Mouse (Mus musculus) intestine, embryonic 16.5 days (tissue): ENCODE measurements around the gene Fbn1. TPM values are rescaled to one million over a fixed set of nuclear protein-coding genes. Genes with fewer than 3 reads are reported as not detected.

ENCODE experiments used
- ATAC-seq: fragments of 200-750 bp; cut with Nextera tagmentation; 2 replicates; pipeline ENCODE4 v1.8.0; 2017; ENCODE audit warnings: moderate TSS enrichment, moderate library complexity
- H3K27ac ChIP-seq: fragments of 300-500 bp; sonication (generic); 2 replicates; pipeline ENCODE4 v1.5.1; 2014; ENCODE audit warnings: mild to moderate bottlenecking, low read length
- H3K27me3 ChIP-seq: fragments of 300-500 bp; sonication (generic); replicated peaks from 2 replicates; pipeline ENCODE4 v1.6.1; 2014; ENCODE audit warnings: low read length, control low read depth, mixed read lengths; ENCODE audit not compliant: control insufficient read depth, insufficient read depth
- H3K36me3 ChIP-seq: fragments of 300-500 bp; sonication (generic); 2 replicates; pipeline ENCODE4 v1.6.1; 2014; ENCODE audit warnings: low read length, control low read depth; ENCODE audit not compliant: control insufficient read depth, insufficient read depth
- H3K4me1 ChIP-seq: fragments of 300-500 bp; sonication (generic); 2 replicates; pipeline ENCODE4 v1.6.1; 2014; ENCODE audit warnings: low read length, control low read depth, mixed read lengths; ENCODE audit not compliant: control insufficient read depth, insufficient read depth
- H3K4me2 ChIP-seq: fragments of 300-500 bp; sonication (generic); 2 replicates; pipeline ENCODE4 v1.6.1; 2014; ENCODE audit warnings: low read depth, low read length, control low read depth
- H3K4me3 ChIP-seq: fragments of 300-500 bp; sonication (generic); 2 replicates; pipeline ENCODE4 v1.5.1; 2014; ENCODE audit warnings: mild to moderate bottlenecking, low read length
- H3K9ac ChIP-seq: fragments of 300-500 bp; sonication (generic); 2 replicates; pipeline ENCODE4 v1.6.1; 2014; ENCODE audit warnings: low read depth, low read length
- H3K9me3 ChIP-seq: fragments of 300-500 bp; sonication (generic); 2 replicates; pipeline ENCODE4 v1.6.1; 2016; ENCODE audit warnings: low read length, control low read depth; ENCODE audit not compliant: control insufficient read depth
- WGBS: fragments of 180-500 bp; shearing (Covaris S2); extraction: QIAGEN DNeasy Blood & Tissue Kit; methylation state at CpG from one replicate; pipeline ENCODE4 v1.1.7; 2014; 5-methylcytosine and 5-hydroxymethylcytosine counted together
- polyA plus RNA-seq: library from polyadenylated mRNA; unstranded; fragments of >200 nt; fragmentation: Nextera tagmentation; extraction: Ambion mirVana; gene quantifications from 2 replicates; pipeline ENCODE4 v1.2.1, GENCODE M21; 2015

Gene Fbn1
- polyA plus RNA-seq, 1 experiment from 2014 or later, result 12.6 TPM

DNA sequence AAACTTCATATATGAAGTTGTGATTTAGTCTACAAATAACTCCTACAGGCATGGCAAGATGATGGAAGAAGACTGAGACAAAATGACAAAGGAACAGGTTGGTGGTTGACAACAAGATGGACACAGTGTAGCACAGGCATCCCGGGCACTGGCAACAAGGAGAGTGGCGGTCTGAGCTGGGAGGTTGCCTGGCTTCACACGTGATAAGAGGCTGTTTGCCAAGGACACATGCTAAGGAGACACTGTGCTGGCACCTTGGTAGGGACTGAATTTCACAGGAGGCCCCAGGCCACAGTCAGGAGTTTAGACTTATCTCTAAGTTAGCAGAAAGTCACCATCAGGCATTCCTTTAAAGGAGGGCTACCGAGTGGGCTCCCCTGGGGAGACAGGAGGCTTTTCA is 88.1 kb downstream of the Fbn1 start:
- H3K36me3 ChIP-seq, result no peaks in the 10 kb centered on the region
- H3K27ac ChIP-seq, result peak overlapping the region; percentile 30; the same call in 1 of the 2 replicates
- WGBS, result 76% methylated on average over 4 of the region's 4 CpGs

GRCm38 (mm10) chr2:125418546-125418945 is 89.2 kb downstream of the Fbn1 start:
- H3K4me3 ChIP-seq, result no peak overlapping the region
- no peak for ATAC-seq
- H3K36me3 ChIP-seq, result no peaks in the 10 kb centered on the region
- H3K9ac ChIP-seq, result no peak overlapping the region
- no peak overlapping the region for H3K4me2 ChIP-seq
- peaks cover 2% of the 10 kb centered on the region; the same call in 1 of the 2 replicates for H3K4me1 ChIP-seq
- H3K9me3 ChIP-seq, result no peaks in the 10 kb centered on the region
- H3K27ac ChIP-seq, result no peak overlapping the region
- no peaks in the 10 kb centered on the region for H3K27me3 ChIP-seq
- WGBS, result 79% methylated on average over 4 of the region's 4 CpGs

More for the DNA sequence above, 88.1 kb downstream of the Fbn1 start:
- H3K4me3 ChIP-seq, result no peak overlapping the region
- no peaks in the 10 kb centered on the region for H3K9me3 ChIP-seq
- ATAC-seq, result no peak
- H3K4me2 ChIP-seq, result no peak overlapping the region
- no peaks in the 10 kb centered on the region for H3K27me3 ChIP-seq
- H3K9ac ChIP-seq, result no peak overlapping the region
- peaks cover 2% of the 10 kb centered on the region; the same call in 1 of the 2 replicates for H3K4me1 ChIP-seq

- H3K9me3 ChIP-seq, result no peaks in the 10 kb centered on the region
- H3K36me3 ChIP-seq, result no peaks in the 10 kb centered on the region
- WGBS, result 85% methylated on average over 10 of the region's 10 CpGs
- H3K4me3 ChIP-seq, result no peak overlapping the region
- H3K4me2 ChIP-seq, result no peak overlapping the region
- H3K4me1 ChIP-seq, result peaks cover 2% of the 10 kb centered on the region; the same call in 1 of the 2 replicates
- ATAC-seq, result no peak
- H3K27me3 ChIP-seq, result no peaks in the 10 kb centered on the region
- H3K9ac ChIP-seq, result no peak overlapping the region
- H3K27ac ChIP-seq, result no peak overlapping the region
Observed at GRCm38 (mm10) chr2:125416541-125417245, 91.1 kb downstream of the Fbn1 start.

GRCm38 (mm10) chr2:125412351-125412750 is 95.4 kb downstream of the Fbn1 start:
- no peak for ATAC-seq

GRCm38 (mm10) chr2:125411777-125412176 is 96.0 kb downstream of the Fbn1 start:
- 56% methylated on average over 3 of the region's 3 CpGs for WGBS
- Histone ChIP-seq H3K27me3 (no peaks in the 10 kb centered on the region), H3K4me1 (no peaks in the 10 kb centered on the region), H3K4me3 (no peak overlapping the region), H3K9ac (no peak overlapping the region), H3K9me3 (no peaks in the 10 kb centered on the region), H3K27ac (no peak overlapping the region), H3K4me2 (no peak overlapping the region), H3K36me3 (no peaks in the 10 kb centered on the region)
- no peak for ATAC-seq

More at GRCm38 (mm10) chr2:125412351-125412750, 95.4 kb downstream of the Fbn1 start:
- no peaks in the 10 kb centered on the region for H3K27me3 ChIP-seq
- no peak overlapping the region for H3K9ac ChIP-seq
- no peak overlapping the region for H3K4me2 ChIP-seq
- peak overlapping the region; percentile 39; the same call in 1 of the 2 replicates for H3K27ac ChIP-seq
- 86% methylated on average over 15 of the region's 15 CpGs for WGBS
- H3K9me3 ChIP-seq, result no peaks in the 10 kb centered on the region
- no peaks in the 10 kb centered on the region for H3K36me3 ChIP-seq
- H3K4me3 ChIP-seq, result no peak overlapping the region
- H3K4me1 ChIP-seq, result no peaks in the 10 kb centered on the region

DNA sequence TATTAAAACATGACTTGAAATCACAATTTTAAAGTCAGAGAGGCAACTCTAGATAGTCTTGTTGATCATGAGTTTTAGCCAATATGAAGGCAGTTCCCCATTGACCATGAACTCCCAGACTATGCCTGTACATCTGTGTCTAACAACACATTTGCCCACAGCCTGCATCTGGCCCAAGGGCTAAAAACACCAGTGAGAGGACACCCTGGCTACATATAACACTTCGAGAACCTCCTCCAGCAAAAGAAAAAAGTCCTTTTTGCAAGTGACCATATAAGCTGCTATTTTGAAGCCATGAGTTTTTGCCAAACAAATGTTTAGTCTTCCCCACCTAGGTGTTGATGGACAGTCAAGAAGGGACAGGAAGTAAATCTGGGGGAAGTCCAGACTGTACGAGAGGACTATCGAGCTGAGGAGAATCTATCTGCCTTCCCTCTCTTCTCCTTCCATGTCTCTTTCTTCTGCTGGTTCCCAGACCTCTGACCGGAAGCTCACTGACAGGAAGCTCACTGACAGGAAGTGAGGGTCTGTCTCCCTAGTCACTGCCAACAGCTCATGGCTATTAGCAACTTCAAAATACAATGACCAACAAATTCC is 103.2 kb downstream of the Fbn1 start:
- no peaks in the 10 kb centered on the region for H3K36me3 ChIP-seq
- H3K9ac ChIP-seq, result no peak overlapping the region
- no peaks in the 10 kb centered on the region for H3K4me1 ChIP-seq
- no peak overlapping the region for H3K27ac ChIP-seq
- H3K9me3 ChIP-seq, result no peaks in the 10 kb centered on the region
- no peak overlapping the region for H3K4me2 ChIP-seq
- 77% methylated on average over 4 of the region's 4 CpGs for WGBS
- H3K27me3 ChIP-seq, result no peaks in the 10 kb centered on the region
- H3K4me3 ChIP-seq, result no peak overlapping the region
- no peak for ATAC-seq

GRCm38 (mm10) chr2:125402276-125402675 is 105.5 kb downstream of the Fbn1 start:
- WGBS, result 38% methylated on average over 1 of the region's 1 CpGs
- H3K27ac ChIP-seq, result no peak overlapping the region
- no peak for ATAC-seq

GRCm38 (mm10) chr2:125400121-125400520 is 107.7 kb downstream of the Fbn1 start:
- no peak overlapping the region for H3K4me2 ChIP-seq
- 87% methylated on average over 3 of the region's 3 CpGs for WGBS
- ATAC-seq, result no peak
- H3K4me3 ChIP-seq, result no peak overlapping the region
- H3K4me1 ChIP-seq, result no peaks in the 10 kb centered on the region
- H3K27ac ChIP-seq, result no peak overlapping the region
- H3K27me3 ChIP-seq, result no peaks in the 10 kb centered on the region
- no peak overlapping the region for H3K9ac ChIP-seq
- no peaks in the 10 kb centered on the region for H3K9me3 ChIP-seq
- no peaks in the 10 kb centered on the region for H3K36me3 ChIP-seq

More at GRCm38 (mm10) chr2:125402276-125402675, 105.5 kb downstream of the Fbn1 start:
- no peak overlapping the region for H3K4me3 ChIP-seq
- H3K36me3 ChIP-seq, result no peaks in the 10 kb centered on the region
- H3K9ac ChIP-seq, result no peak overlapping the region
- H3K9me3 ChIP-seq, result no peaks in the 10 kb centered on the region
- H3K4me1 ChIP-seq, result no peaks in the 10 kb centered on the region
- no peak overlapping the region for H3K4me2 ChIP-seq
- H3K27me3 ChIP-seq, result no peaks in the 10 kb centered on the region

DNA sequence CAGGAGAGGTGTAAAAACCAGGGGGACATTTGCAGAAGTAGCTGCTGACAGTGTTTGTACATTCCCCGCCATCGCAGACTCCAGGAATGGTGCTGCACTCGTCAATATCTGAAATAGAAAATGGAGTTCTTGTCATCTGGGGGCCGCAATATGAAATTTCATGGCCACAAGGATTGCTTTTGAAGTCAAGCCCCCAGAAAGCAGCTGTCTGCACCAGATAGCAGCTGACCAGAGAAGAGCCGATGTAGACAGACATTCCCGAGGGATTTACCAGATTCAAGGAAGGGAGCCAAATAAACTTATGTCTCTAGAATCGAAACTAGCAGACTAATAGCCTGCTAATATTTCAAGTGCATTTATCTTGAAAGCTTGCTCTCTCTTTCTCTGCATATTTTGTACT is 110.0 kb downstream of the Fbn1 start:
- Histone ChIP-seq H3K9ac (no peak overlapping the region), H3K4me2 (no peak overlapping the region), H3K4me1 (no peaks in the 10 kb centered on the region), H3K9me3 (no peaks in the 10 kb centered on the region), H3K36me3 (0 out of 2 replicates have a peak, but pooled peaks cover 3% of the 10 kb centered on the region), H3K27ac (no peak overlapping the region), H3K4me3 (no peak overlapping the region), H3K27me3 (no peaks in the 10 kb centered on the region)
- WGBS, result 66% methylated on average over 7 of the region's 7 CpGs
- ATAC-seq, result no peak
